Mouse (Mus musculus): ENCODE data around the gene Rbl1.
"Not testable (repeated sequence)": the region's sequence is repeated elsewhere in the genome, so short reads cannot be mapped to it uniquely, and the experiment has no call there.

Gene Rbl1

GRCm38 (mm10) chr2:157170626-157171025, 33.7 kb downstream of the Rbl1 start:
- no peak for DNase-seq

DNA sequence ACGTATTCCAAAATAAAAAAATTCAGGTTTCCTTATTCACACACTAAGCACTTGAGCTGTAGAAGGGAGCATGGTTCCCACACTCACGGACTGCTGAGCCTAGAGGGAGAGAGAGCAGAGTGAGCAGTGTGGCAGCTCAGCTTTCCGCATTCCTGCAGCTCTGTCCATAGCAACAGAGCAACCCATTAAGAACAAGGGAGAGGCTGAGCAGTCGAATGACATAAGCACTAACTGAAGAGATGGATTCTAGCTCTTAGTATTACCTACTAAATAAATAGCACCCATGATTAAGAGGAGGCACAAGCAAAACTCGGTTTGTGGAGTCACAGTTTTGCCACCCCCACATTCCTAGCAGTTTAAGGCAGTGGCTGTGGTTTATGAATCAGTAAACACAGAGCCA, 34.2 kb downstream of the Rbl1 start:
- DNase-seq = peak; percentile 14

- DNase-seq = no peak
Measured at GRCm38 (mm10) chr2:157166371-157167080, 37.8 kb downstream of the Rbl1 start.

DNA sequence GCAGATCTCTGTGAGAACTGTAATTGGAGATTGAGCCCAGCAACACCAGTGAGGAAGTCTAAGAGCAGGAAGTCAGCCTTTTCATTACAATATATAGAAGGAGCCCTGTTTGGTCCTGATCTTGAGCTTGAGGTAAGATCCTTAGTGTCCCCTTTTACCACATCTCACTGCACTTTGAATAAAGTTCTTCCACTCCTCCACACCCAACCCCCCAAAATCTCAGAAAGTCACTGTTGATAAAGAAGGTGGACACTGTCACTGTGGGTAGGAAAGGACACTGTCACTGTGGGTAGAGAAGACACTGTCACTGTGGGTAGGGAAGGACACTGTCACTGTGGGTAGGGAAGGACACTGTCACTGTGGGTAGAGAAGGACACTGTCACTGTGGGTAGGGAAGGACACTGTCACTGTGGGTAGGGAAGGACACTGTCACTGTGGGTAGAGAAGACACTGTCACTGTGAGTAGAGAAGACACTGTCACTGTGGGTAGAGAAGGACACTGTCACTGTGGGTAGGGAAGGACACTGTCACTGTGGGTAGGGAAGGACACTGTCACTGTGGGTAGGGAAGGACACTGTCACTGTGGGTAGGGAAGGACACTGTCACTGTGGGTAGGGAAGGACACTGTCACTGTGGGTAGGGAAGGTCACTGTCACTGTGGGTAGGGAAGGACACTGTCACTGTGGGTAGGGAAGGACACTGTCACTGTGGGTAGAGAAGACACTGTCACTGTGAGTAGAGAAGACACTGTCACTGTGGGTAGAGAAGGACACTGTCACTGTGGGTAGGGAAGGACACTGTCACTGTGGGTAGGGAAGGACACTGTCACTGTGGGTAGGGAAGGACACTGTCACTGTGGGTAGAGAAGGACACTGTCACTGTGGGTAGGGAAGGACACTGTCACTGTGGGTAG, 38.8 kb downstream of the Rbl1 start:
- DNase-seq = not testable (repeated sequence)

- DNase-seq = no peak
Measured at GRCm38 (mm10) chr2:157164101-157164500, 40.2 kb downstream of the Rbl1 start.

DNA sequence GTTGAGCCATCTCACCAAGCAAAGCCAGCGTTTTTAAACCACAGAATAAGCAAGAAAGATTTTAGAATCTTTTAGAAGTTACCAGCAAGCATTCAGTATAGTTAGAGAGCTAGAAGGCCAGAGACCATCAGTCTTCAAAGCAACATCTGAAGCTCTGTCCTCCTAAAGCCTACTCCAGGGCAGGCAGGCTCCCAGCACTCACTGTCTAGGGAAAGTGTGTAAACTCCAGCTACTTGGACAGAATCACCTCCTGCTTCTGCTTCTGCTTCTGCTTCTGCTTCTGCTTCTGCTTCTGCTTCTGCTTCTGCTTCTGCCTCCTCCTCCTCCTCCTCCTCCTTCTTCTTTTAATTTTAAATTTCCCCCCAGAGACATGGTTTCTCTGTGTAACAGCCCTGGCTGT, 48.3 kb downstream of the Rbl1 start:
- no peak for DNase-seq

DNA sequence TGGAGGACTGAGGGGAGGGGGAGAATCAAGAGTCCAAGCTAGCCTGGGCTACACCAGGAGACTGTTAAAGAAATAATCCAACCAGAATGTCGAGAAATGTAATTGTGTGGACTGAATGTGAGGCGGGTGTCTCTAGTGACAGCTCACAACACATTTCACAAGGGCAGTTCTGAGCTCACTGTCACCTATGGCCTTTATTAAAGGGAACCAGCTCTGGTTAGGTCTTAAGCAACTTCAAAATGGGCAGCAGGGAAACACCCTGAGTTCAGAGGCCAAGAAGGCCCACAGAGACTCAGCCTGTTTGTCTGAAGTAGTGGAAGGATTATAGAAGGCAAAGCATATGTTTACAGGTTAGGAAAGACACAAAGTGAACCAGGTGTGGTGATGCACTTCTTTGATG, 51.1 kb downstream of the Rbl1 start:
- DNase-seq = no peak

DNA sequence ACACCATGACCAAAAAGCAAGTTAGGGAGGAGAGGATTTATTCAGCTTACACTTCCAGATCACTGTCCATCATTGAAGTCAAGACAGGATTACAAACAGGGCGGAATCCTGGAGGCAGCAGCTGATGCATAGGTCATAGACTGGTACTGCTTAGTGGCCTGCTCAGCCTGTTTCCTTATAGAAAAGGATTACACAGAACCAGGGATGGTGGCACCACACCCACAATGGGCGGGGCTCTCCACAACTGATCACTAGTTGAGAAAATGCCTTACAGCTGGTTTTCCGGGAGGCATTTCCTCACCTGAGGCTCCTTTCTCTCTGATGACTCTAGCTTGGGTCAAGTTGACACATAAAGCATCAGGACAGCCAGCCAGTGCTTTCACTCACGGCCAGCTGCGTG, 55.9 kb downstream of the Rbl1 start:
- no peak for DNase-seq

DNA sequence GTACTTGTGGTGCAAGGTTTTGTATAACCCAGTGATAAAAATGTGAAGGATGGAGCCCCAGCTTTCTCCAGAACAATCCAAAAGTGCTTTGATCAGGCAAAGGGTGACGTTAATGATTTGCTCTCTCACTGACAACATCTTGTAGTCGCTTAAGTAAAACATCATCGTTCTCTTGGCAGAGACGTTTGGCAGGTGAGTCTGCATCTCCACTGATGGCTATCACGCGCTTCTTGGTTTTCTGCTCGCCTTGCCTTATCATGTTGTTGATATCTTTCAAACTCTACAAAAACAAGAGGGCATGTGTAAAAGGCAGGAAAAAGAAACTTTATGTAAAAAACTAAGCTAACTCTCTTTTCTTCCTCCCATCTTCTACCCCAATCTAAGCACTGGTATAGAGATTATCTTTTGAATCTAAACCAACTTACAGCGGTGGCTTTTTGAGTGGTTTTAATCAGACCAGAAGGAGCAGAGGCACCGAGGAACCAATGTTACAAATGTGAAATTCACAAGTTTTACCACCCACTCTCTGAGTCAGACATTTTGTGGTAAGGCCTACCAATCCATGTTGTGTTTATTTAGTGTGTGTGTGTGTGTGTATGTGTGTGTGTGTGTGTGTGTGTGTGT, 56.8 kb downstream of the Rbl1 start:
- no peak for DNase-seq

- no peak for DNase-seq
Measured at GRCm38 (mm10) chr2:157145173-157145572, 59.2 kb downstream of the Rbl1 start.

DNA sequence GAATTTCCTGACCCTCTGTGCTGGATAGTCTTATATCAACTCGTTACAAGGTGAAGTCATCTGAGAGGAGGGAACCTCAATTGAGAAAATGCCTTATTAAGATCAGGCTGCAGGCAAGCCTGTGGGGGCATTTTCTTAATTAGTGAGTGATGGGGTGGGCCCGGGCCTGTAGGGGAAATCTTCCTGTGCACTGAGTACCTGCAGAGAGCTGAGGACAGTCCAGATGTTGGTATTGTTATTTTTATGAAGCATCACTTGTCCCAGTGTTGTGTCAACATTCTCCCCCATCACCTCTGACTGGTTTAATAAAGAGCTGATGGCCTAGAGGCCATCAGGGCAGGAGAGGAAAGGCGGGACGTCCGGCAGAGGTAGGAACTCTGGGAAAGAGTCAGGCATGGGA, 60.2 kb downstream of the Rbl1 start:
- no peak for DNase-seq

DNA sequence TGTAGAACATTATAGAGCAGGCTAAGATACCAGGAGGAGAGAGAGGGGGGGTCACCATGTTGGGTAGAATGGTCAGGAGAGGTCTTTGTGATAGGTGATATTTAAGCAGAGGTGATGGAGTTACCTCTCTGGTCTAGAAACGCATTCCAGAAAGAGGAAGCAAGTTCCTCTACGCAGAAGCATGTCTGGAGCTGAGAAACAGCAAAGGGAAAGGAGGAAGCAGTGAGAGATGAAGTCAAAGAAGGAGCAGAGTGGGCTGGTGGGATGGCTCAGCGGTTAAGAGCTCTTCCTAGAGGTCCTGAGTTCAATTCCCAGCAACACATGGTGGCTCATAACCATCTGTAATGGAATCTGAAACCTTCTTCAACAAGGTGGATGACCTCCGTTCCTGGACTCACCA, 62.4 kb downstream of the Rbl1 start:
- no peak for DNase-seq

DNA sequence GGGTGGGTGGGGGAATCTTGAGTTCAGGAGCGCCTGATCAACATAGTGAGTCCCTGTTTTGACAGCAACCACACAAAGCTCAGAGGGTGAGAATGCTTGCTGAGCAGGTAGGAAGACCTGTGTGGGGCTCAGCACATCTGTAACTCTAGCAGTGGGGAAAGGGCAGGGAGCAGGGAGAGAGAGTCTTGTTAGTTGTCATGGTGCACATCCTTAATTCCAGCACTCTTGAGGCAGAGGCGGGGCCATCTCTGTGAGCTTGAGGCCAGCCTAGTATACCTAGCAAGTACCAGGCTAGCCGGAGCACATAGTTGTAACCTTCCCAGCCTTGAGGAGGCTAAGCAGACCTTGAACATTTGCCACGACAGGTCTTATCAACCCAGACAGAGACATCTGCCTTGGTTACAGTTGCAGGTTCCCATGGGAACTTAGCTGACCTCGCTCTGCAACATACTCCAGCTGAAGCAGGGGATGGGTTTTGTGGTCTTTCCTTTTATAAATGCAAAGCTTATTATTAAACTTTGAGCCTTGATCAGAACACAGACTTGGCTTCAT, 65.0 kb downstream of the Rbl1 start:
- no peak for DNase-seq

DNA sequence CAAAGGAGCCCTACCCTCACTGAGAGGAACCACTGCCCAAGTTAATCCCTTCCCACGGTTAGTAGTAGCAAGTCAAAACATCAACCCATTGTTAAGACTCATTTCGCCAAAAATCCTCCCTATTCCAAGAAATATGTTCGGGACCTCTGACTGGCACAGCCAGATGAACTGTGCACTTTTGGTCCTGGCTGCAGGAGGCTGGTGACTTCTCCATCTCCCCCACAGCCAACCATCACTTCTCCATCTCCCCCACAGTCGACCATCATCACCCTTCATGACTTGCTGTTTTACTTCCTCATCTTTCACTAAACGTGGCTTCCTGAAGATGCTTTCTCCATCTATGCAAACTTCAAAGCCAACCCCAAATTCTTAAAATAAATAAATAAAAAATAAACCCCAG, 65.5 kb downstream of the Rbl1 start:
- DNase-seq = no peak

- DNase-seq = no peak
Measured at GRCm38 (mm10) chr2:157137959-157138731, 66.2 kb downstream of the Rbl1 start.

- no peak for DNase-seq
Measured at GRCm38 (mm10) chr2:157136646-157137045, 67.7 kb downstream of the Rbl1 start.

DNA sequence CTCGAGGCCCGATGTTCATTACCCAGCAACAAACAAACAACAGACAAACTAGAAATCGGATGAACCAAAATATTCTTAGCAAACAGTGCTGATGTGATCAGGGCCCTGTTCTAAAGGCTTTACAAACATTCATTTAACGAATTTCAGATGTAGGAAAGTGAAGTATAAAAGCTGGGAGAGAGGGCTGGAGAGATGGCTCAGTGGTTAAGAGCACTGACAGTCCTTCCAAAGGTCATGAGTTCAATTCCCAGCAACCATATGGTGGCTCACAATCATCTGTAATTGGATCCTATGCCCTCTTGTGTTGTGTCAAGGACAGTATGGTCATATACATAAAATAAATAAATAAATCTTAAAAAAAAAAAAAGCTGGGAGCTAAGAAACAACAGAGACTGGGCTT, 68.2 kb downstream of the Rbl1 start:
- DNase-seq = no peak

- DNase-seq = no peak
Measured at GRCm38 (mm10) chr2:157135529-157136120, 68.7 kb downstream of the Rbl1 start.

GRCm38 (mm10) chr2:157135014-157135413, 69.3 kb downstream of the Rbl1 start, which contains the start of gene Samhd1:
Gene Samhd1 (minus strand): TSS chr2:157135265.
- DNase-seq = peak; percentile 93

- no peak for DNase-seq
Measured at GRCm38 (mm10) chr2:157134479-157134931, 69.8 kb downstream of the Rbl1 start.

DNA sequence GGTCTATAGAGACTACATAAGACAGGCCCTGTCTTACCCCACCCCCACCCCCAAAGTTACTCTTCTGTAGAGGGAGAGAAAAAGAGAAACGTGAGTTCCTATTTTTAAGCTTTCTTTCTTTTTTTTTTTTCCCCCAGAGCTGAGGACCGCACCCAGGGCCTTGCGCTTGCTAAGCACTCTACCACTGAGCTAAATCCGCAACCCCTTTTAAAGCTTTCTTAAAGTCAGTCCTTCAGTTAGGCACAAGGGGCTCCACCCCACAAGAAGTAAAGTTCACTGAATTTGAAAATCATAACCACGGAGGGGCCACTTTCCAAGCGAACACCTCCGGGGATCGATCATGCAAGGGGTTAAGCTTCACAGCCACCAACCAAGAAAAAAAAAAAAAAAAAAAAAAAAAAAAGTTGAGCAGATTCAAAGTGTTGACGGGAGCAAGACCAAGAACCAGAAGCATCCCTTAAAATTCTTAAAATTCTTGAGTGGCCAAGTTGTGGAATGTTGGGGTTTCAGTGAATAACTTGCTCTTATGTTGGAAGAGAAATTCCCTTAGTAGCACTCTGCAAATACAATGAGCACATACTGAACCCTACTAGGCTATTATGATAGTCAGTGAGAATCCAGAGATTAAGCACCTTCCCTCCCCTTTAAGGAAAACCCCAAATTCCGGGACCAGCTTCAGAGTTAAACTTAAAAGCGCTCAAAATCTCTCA, 70.4 kb downstream of the Rbl1 start:
- no peak for DNase-seq
